Mouse (Mus musculus): Measurements from ENCODE around the gene Rnf111. TPM values are rescaled to one million over a fixed set of nuclear protein-coding genes. Genes with fewer than 3 reads are reported as not detected.

Rnf111 gene
- total RNA-seq (2023) = 66.9 and 80.9 TPM in 2 replicates

DNA sequence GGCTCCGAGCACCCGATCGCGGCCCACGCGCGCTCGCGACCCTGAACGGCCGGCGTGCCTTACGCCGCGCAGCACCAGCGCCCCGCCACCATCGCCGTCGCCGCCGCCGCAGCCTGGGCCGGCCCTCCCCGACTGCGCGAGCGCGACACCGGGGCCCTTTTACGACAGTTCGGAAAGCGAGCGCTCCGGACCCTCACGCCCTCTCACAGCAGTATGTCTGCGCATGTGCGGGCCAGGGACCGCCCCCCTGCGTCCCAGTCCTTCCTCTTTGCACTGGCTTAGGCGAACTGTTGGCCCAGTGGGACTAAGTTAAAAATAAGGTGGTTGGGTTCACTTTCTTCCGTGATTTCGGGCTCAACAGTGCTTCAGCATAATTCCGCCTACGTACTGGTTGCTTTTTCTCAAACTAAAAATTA lies at the start of gene Rnf111:
Gene Rnf111, minus strand, starts transcription at position 100 of the 416 bp plus-strand sequence.

DNA sequence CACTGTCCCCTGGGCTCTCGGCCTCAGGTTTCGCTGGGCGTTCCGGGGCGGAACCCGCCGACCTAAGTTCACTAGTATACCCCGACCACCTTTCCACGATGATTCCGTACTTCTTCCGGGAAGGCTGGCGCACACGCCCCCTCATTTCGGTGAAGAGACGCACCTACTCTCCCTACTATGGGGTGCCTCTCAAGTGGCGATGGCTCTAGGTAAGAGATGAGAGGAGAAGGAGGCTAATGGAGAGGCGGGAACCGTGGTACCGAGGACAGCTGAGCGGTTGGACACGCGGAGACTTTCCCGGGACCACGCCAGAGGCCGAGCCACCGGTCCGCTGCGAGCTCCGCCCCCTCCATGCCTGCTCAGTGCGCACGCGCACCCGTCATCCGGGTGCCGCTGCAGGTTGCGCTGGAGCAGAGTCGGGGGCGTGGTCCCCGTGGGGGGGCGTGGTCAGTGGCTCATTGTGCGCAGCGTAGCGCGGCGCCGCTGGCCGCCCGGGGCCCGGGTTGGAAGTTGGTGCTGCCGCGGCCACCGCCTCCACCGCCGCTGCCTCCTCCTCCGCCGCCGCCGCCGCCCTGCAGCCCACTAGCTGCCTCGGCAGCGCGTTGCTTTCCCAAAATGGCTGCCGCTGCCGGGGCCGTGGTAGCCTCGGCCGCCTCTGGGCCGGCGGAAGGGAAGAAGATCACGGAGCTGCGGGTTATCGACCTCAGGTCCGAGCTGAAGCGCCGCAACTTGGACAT lies 38.9 kb upstream of the Rnf111 start, which contains the start of gene Sltm:
Gene Sltm, plus strand, starts transcription at position 450 of the 737 bp plus-strand sequence.

DNA sequence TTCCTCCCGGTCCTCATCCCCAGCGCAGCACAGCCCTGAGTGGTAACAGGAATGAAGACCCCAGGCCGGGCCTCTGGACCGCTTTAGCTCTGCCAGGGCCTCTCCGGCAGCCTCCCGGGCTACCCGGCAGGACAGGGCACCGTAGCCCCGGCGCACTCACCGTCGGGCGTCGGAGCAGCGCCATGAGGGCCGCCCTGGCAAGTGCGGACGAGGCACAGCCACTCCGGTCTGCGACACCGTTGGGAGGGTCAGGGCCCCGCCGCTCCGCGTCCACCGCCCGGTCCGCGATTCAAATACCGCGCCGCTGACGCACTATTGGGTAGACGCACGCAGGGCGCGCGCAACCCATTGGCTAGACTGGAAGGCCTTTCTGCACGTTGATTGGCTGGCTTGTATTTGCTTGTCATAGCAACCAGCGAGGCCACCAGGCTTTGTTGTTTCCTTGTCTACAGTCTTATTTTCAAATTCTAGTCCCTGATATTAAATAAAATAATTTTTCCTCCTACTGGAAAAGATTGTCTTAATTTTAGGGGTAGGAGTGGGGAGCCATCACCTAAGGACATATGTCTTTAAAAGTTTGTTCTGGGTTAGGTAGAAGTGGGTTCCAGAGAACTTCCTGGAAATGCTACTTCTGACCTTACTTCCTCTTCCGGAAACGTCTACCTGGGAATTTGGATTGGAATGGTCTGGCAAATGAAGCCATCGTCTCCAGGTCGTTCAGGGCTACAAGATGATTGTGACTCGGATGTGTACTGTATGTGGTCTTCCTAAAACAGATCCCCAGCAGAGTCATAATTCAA lies 82.1 kb downstream of the Rnf111 start, which contains the start of gene Ccnb2:
Gene Ccnb2, minus strand, starts transcription at position 291 of the 800 bp plus-strand sequence.

Other genes starting within 250 kb of the Rnf111 start
- 48.3 and 60.1 TPM in 2 replicates for gene Ccnb2, start 82.2 kb downstream of the Rnf111 start, total RNA-seq (2023)
- 42.8 and 62.6 TPM in 2 replicates for gene Sltm, start 39.0 kb upstream of the Rnf111 start, total RNA-seq (2023)
- 4.6 and 5.9 TPM in 2 replicates for gene Gm10642, start 152.5 kb upstream of the Rnf111 start, total RNA-seq (2023)
- 33.2 and 47.7 TPM in 2 replicates for gene Mindy2, start 153.4 kb upstream of the Rnf111 start, total RNA-seq (2023)
- 60.8 and 66.6 TPM in 2 replicates for gene Adam10, start 175.3 kb upstream of the Rnf111 start, total RNA-seq (2023)

All from neutrophil, adult 65 days (primary cell).